Mouse (Mus musculus): ENCODE measurements around the gene Slc38a8. TPM values are rescaled to one million over a fixed set of nuclear protein-coding genes. Genes with fewer than 3 reads are reported as not detected.

Gene Slc38a8
- polyA plus RNA-seq, 1 experiment = 0.13 TPM

- Histone ChIP-seq H3K36me3 (ENCODE audit: control insufficient read depth, insufficient read depth, low read length) (no peaks in the 10 kb centered on the region), H3K27me3 (ENCODE audit: control insufficient read depth, insufficient read depth, low read length) (0 out of 2 replicates have a peak, but pooled peaks cover 4% of the 10 kb centered on the region), H3K4me3 (ENCODE audit: extremely low read depth, insufficient read depth, insufficient read length) (no peak overlapping the region), H3K27ac (ENCODE audit: insufficient read depth, low read length) (no peak overlapping the region), H3K4me1 (ENCODE audit: control insufficient read depth, insufficient read depth, insufficient read length) (no peaks in the 10 kb centered on the region)
- DNase-seq (ENCODE audit: low read depth in 1 of 2, low spot score in 2 of 2) = no peak
- TF ChIP-seq CTCF (IDR thresholded peaks at IDR 0.05; ENCODE audit: extremely low read depth, insufficient read depth, insufficient read length, insufficient replicate concordance) (no peak), POLR2A (IDR thresholded peaks at IDR 0.05; ENCODE audit: low read depth, low read length) (no peak)
- whole genome bisulfite sequencing = 9% methylated on average over 18 of the region's 18 CpGs
These were observed 35.4 kb downstream of the Slc38a8 start for GRCm38 (mm10) chr8:119466105-119466504.

- DNase-seq (ENCODE audit: low read depth in 1 of 2, low spot score in 2 of 2) = no peak
- TF ChIP-seq POLR2A (IDR thresholded peaks at IDR 0.05; ENCODE audit: low read depth, low read length) (no peak), CTCF (IDR thresholded peaks at IDR 0.05; ENCODE audit: extremely low read depth, insufficient read depth, insufficient read length, insufficient replicate concordance) (no peak)
- no peaks in the 10 kb centered on the region for H3K36me3 ChIP-seq (ENCODE audit: control insufficient read depth, insufficient read depth, low read length)
- H3K27ac ChIP-seq (ENCODE audit: insufficient read depth, low read length) = no peak overlapping the region
- 46% methylated on average over 7 of the region's 7 CpGs for WGBS
- H3K4me1 ChIP-seq (ENCODE audit: control insufficient read depth, insufficient read depth, insufficient read length) = no peaks in the 10 kb centered on the region
- no peak overlapping the region for H3K4me3 ChIP-seq (ENCODE audit: extremely low read depth, insufficient read depth, insufficient read length)
- H3K27me3 ChIP-seq (ENCODE audit: control insufficient read depth, insufficient read depth, low read length) = 0 out of 2 replicates have a peak, but pooled peaks cover 4% of the 10 kb centered on the region
These were observed 37.8 kb downstream of the Slc38a8 start for GRCm38 (mm10) chr8:119463709-119464108.

GRCm38 (mm10) chr8:119461356-119461755, 40.1 kb downstream of the Slc38a8 start:
- WGBS = 76% methylated on average over 9 of the region's 9 CpGs
- DNase-seq (ENCODE audit: low read depth in 1 of 2, low spot score in 2 of 2) = no peak
- H3K27me3 ChIP-seq (ENCODE audit: control insufficient read depth, insufficient read depth, low read length) = 0 out of 2 replicates have a peak, but pooled peaks cover 3% of the 10 kb centered on the region
- no peaks in the 10 kb centered on the region for H3K4me1 ChIP-seq (ENCODE audit: control insufficient read depth, insufficient read depth, insufficient read length)
- H3K4me3 ChIP-seq (ENCODE audit: extremely low read depth, insufficient read depth, insufficient read length) = no peak overlapping the region
- H3K27ac ChIP-seq (ENCODE audit: insufficient read depth, low read length) = no peak overlapping the region
- H3K36me3 ChIP-seq (ENCODE audit: control insufficient read depth, insufficient read depth, low read length) = no peaks in the 10 kb centered on the region
- TF ChIP-seq CTCF (IDR thresholded peaks at IDR 0.05; ENCODE audit: extremely low read depth, insufficient read depth, insufficient read length, insufficient replicate concordance) (no peak), POLR2A (IDR thresholded peaks at IDR 0.05; ENCODE audit: low read depth, low read length) (no peak)

- TF ChIP-seq CTCF (IDR thresholded peaks at IDR 0.05; ENCODE audit: extremely low read depth, insufficient read depth, insufficient read length, insufficient replicate concordance) (no peak), POLR2A (IDR thresholded peaks at IDR 0.05; ENCODE audit: low read depth, low read length) (no peak)
- DNase-seq (ENCODE audit: low read depth in 1 of 2, low spot score in 2 of 2) = no peak
- H3K4me3 ChIP-seq (ENCODE audit: extremely low read depth, insufficient read depth, insufficient read length) = no peak overlapping the region
- no peaks in the 10 kb centered on the region for H3K4me1 ChIP-seq (ENCODE audit: control insufficient read depth, insufficient read depth, insufficient read length)
- WGBS = 63% methylated on average over 16 of the region's 16 CpGs
- no peak overlapping the region for H3K27ac ChIP-seq (ENCODE audit: insufficient read depth, low read length)
- H3K36me3 ChIP-seq (ENCODE audit: control insufficient read depth, insufficient read depth, low read length) = no peaks in the 10 kb centered on the region
- H3K27me3 ChIP-seq (ENCODE audit: control insufficient read depth, insufficient read depth, low read length) = no peaks in the 10 kb centered on the region
These were observed 41.8 kb downstream of the Slc38a8 start for GRCm38 (mm10) chr8:119459724-119460123.

- Histone ChIP-seq H3K27ac (ENCODE audit: insufficient read depth, low read length) (no peak overlapping the region), H3K27me3 (ENCODE audit: control insufficient read depth, insufficient read depth, low read length) (no peaks in the 10 kb centered on the region), H3K4me3 (ENCODE audit: extremely low read depth, insufficient read depth, insufficient read length) (no peak overlapping the region), H3K36me3 (ENCODE audit: control insufficient read depth, insufficient read depth, low read length) (no peaks in the 10 kb centered on the region), H3K4me1 (ENCODE audit: control insufficient read depth, insufficient read depth, insufficient read length) (no peaks in the 10 kb centered on the region)
- DNase-seq (ENCODE audit: low read depth in 1 of 2, low spot score in 2 of 2) = no peak
- TF ChIP-seq CTCF (IDR thresholded peaks at IDR 0.05; ENCODE audit: extremely low read depth, insufficient read depth, insufficient read length, insufficient replicate concordance) (no peak), POLR2A (IDR thresholded peaks at IDR 0.05; ENCODE audit: low read depth, low read length) (no peak)
- WGBS = 84% methylated on average over 5 of the region's 5 CpGs
These were observed 45.5 kb downstream of the Slc38a8 start for GRCm38 (mm10) chr8:119456045-119456444.

GRCm38 (mm10) chr8:119452919-119453318, 48.6 kb downstream of the Slc38a8 start:
- no peak for TF ChIP-seq CTCF (IDR thresholded peaks at IDR 0.05; ENCODE audit: extremely low read depth, insufficient read depth, insufficient read length, insufficient replicate concordance)
- no peak for TF ChIP-seq POLR2A (IDR thresholded peaks at IDR 0.05; ENCODE audit: low read depth, low read length)
- H3K4me3 ChIP-seq (ENCODE audit: extremely low read depth, insufficient read depth, insufficient read length) = no peak overlapping the region
- WGBS = 92% methylated on average over 5 of the region's 5 CpGs

GRCm38 (mm10) chr8:119451131-119451530, 50.4 kb downstream of the Slc38a8 start:
- Histone ChIP-seq H3K27me3 (ENCODE audit: control insufficient read depth, insufficient read depth, low read length) (peaks cover 18% of the 10 kb centered on the region), H3K4me3 (ENCODE audit: extremely low read depth, insufficient read depth, insufficient read length) (no peak overlapping the region), H3K27ac (ENCODE audit: insufficient read depth, low read length) (no peak overlapping the region), H3K4me1 (ENCODE audit: control insufficient read depth, insufficient read depth, insufficient read length) (no peaks in the 10 kb centered on the region; the same call in none of the 2 replicates), H3K36me3 (ENCODE audit: control insufficient read depth, insufficient read depth, low read length) (no peaks in the 10 kb centered on the region)
- WGBS = 88% methylated on average over 4 of the region's 4 CpGs
- no peak for DNase-seq (ENCODE audit: low read depth in 1 of 2, low spot score in 2 of 2)
- TF ChIP-seq CTCF (IDR thresholded peaks at IDR 0.05; ENCODE audit: extremely low read depth, insufficient read depth, insufficient read length, insufficient replicate concordance) = no peak
- no peak for TF ChIP-seq POLR2A (IDR thresholded peaks at IDR 0.05; ENCODE audit: low read depth, low read length)

More at GRCm38 (mm10) chr8:119452919-119453318, 48.6 kb downstream of the Slc38a8 start:
- Histone ChIP-seq H3K36me3 (ENCODE audit: control insufficient read depth, insufficient read depth, low read length) (no peaks in the 10 kb centered on the region), H3K27me3 (ENCODE audit: control insufficient read depth, insufficient read depth, low read length) (peaks cover 3% of the 10 kb centered on the region; the same call in 1 of the 2 replicates), H3K27ac (ENCODE audit: insufficient read depth, low read length) (no peak overlapping the region), H3K4me1 (ENCODE audit: control insufficient read depth, insufficient read depth, insufficient read length) (no peaks in the 10 kb centered on the region; the same call in 1 of the 2 replicates)
- DNase-seq (ENCODE audit: low read depth in 1 of 2, low spot score in 2 of 2) = no peak
